Mouse (Mus musculus) cortical plate, adult 2 months (tissue): ENCODE measurements around the gene Ap1m1. TPM values are rescaled to one million over a fixed set of nuclear protein-coding genes. Genes with fewer than 3 reads are reported as not detected.

Experiments
- H3K27ac ChIP-seq: fragments of 200-500 bp; 2 replicates; pipeline ENCODE4 v1.5.1; 2012; ENCODE audit warnings: low read length, control low read depth, inconsistent platforms; ENCODE audit not compliant: insufficient read depth
- H3K4me1 ChIP-seq: fragments of 200-500 bp; 2 replicates; pipeline ENCODE4 v1.6.1; 2011; ENCODE audit warnings: low read length; ENCODE audit not compliant: control insufficient read depth, insufficient read depth
- H3K4me3 ChIP-seq: fragments of 200-500 bp; 2 replicates; pipeline ENCODE4 v1.5.1; 2011; ENCODE audit warnings: mild to moderate bottlenecking, low read length, control low read depth; ENCODE audit not compliant: insufficient read depth
- CTCF ChIP-seq: fragments of 200-500 bp; IDR thresholded peaks from 2 replicates; pipeline ENCODE4 v1.5.1; 2011; ENCODE audit warnings: mild to moderate bottlenecking, control low read depth, low read length; ENCODE audit not compliant: insufficient read depth; ENCODE audit errors: extremely low read depth
- POLR2A ChIP-seq: fragments of 200-500 bp; IDR thresholded peaks from 2 replicates; pipeline ENCODE4 v1.6.1; 2011; ENCODE audit warnings: mild to moderate bottlenecking, low read length, control low read depth; ENCODE audit not compliant: insufficient read depth; ENCODE audit errors: extremely low read depth
- polyA plus RNA-seq: library from polyadenylated mRNA; depleted of rRNA; stranded (reverse); fragments of >200 nt; gene quantifications from 2 replicates; pipeline ENCODE4 v1.2.3, GENCODE M21; 2012

Gene Ap1m1
- polyA plus RNA-seq, 1 experiment: 104 TPM

DNA sequence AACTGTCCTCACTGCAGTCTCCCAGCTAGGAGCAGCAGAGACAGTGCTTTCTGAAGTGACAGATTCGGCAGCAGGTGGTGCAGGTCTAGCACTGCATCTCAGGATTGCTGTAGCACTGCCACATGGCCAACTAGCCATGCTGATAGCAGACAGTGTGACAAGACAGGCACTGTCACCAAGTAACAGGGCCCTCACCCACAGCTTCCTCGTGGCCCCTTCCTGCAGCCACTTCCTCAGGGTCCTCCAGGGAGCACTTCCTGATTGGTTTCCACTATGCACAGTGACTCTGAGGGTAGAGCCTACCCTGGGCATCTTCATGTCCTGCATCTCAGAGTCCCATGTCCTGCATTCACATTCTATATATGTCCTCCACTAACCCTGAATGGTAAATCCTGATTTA, 4.8 kb downstream of the Ap1m1 start:
- Histone ChIP-seq H3K4me3 (no peak overlapping the region), H3K4me1 (peaks cover 6% of the 10 kb centered on the region; the same call in 1 of the 2 replicates), H3K27ac (no peak overlapping the region)
- TF ChIP-seq CTCF: no peak
- no peak for TF ChIP-seq POLR2A

DNA sequence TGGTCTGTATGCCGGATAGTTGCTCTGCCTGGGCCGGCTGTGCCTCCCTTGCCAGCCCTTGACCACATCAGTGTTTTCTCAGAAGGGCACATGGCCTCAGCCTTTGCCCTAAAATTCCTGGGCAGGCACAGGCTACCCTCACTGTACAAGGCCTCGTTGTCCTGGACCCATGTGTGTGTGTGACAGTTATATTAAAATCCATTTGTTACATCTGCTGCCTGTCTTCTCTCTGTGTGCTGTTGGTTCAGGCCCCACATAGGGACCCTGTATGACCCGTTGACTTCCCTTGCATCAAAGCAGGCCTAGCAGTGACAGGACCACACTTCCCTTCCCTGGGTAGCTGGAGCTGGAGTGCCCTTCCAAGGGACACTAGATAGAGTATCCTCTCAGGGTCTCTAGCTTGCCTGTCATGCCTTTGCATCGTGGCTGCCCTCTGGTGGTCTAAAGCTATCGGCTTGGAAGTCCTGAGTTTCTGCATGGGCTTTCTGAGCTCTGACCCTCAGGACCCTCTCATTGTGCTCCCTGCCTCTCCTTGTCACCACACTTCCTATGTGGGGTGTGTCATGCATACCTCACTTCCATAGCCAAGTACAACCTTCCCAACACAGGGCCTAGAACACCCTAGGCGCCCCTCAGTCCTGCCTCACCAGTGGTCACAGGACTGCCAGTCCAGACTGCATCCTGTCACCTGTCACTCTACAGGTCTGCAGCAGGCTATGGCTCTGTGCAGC, 17.5 kb downstream of the Ap1m1 start:
- peak; percentile 54 for TF ChIP-seq CTCF
- TF ChIP-seq POLR2A: no peak
- H3K4me1 ChIP-seq: no peaks in the 10 kb centered on the region
- H3K27ac ChIP-seq: no peak overlapping the region
- no peak overlapping the region for H3K4me3 ChIP-seq

DNA sequence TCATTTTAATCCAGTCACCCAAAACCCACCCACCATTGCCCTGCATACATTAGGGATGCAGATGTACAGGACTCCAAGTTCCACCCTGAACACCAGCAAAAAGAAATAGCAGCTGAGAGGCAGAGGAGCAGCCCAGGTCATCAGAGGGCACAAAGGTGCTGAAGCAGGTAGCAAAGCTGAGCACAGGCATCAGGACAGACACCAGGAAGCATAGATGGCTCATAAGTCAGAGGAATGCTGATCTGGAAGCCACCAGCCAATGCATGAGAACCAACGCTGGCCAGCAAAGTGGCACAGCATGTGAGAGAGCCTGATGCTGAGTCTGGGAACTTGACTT, 18.1 kb downstream of the Ap1m1 start:
- H3K4me1 ChIP-seq: no peaks in the 10 kb centered on the region
- H3K4me3 ChIP-seq: no peak overlapping the region
- H3K27ac ChIP-seq: no peak overlapping the region
- TF ChIP-seq POLR2A: no peak
- TF ChIP-seq CTCF: no peak

DNA sequence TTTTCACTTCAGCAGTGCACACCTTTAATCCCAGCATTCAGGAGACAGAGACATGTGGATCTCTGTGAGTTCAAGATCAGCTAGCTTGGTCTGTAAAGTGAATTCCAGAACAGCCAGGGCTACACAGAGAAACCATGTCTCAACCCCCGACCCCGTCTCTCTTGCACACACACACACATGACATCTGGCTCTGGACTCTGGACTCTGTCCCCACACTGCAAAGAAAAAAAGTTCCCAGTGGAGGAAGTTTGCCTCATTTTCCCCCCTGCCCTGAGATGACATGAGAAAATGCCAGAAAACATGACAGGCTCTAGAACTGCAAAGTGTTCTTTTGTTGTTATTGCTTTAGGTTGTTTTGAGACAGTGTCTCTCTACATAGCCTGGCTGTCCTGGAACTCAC, 20.0 kb downstream of the Ap1m1 start:
- H3K4me1 ChIP-seq: no peaks in the 10 kb centered on the region
- TF ChIP-seq CTCF: no peak
- no peak for TF ChIP-seq POLR2A
- no peak overlapping the region for H3K4me3 ChIP-seq
- H3K27ac ChIP-seq: no peak overlapping the region

GRCm38 (mm10) chr8:72260585-72260984, 20.8 kb downstream of the Ap1m1 start:
- no peak for TF ChIP-seq POLR2A
- TF ChIP-seq CTCF: no peak
- H3K4me1 ChIP-seq: no peaks in the 10 kb centered on the region
- H3K27ac ChIP-seq: no peak overlapping the region
- H3K4me3 ChIP-seq: no peak overlapping the region

- TF ChIP-seq POLR2A: no peak
- peak; percentile 71 for TF ChIP-seq CTCF
- Histone ChIP-seq H3K27ac (no peak overlapping the region), H3K4me1 (no peaks in the 10 kb centered on the region), H3K4me3 (no peak overlapping the region)
Observed at GRCm38 (mm10) chr8:72261019-72261418, 21.2 kb downstream of the Ap1m1 start.

DNA sequence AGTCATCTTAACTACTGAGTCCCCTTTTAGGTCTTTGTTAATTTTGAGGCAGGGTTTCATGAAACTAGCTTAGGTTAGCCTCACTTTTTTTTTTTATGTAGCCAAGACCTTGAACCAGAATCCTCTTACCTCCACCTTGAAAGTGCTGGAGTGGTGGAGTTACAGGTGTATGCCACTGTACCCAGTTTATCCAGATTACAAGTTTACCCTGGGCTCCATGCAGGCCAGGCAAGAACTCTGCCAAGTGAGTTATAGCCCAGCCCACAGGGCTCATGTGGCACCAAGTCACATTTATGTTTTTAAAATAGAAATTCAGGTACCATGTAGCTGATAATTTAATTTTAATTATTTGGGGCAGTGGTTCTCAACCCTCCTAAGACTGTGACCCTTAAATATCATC, 21.6 kb downstream of the Ap1m1 start:
- no peak for TF ChIP-seq CTCF
- no peak for TF ChIP-seq POLR2A
- H3K4me3 ChIP-seq: no peak overlapping the region
- no peaks in the 10 kb centered on the region for H3K4me1 ChIP-seq
- H3K27ac ChIP-seq: no peak overlapping the region

DNA sequence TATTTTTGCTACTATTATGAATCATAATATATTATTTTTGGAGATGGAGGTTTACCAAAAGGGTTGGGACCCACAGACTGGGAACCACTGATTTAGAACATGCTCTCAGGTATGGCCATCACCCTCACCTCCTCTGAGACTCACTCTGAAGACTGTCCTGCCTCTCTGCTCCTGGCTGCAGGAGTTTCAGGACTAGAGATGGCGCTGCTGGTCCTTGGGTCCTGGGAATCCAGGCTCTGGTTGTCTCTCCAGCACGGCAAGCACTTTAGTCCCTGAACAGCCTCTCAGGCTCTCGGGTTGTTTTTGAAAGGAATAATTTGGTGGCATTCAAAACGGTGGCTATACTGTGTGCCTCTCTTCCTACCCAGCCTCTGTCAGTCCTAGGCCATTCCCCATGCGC, 22.1 kb downstream of the Ap1m1 start:
- H3K4me3 ChIP-seq: no peak overlapping the region
- H3K27ac ChIP-seq: no peak overlapping the region
- TF ChIP-seq POLR2A (no peak), CTCF (peak; percentile 33; the same call in 1 of the 2 replicates)
- no peaks in the 10 kb centered on the region for H3K4me1 ChIP-seq

DNA sequence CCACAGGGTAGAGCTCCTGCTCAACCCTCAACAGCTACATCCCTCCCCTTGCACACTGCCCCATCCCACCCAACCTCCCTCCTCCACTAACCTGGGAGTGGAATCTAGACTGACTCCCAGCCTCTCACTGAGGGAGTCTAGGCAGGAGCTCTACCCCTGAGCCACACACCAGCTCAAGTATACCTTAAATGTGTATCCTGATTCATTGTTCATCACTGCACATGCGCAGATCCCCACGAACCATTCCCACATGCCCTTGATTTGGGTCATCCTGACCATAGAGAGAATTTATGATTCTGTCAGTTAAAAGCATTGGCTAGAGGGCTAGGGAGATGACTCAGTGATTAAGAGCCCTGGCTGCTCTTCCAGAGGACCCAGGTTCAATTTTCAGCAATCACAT, 22.9 kb downstream of the Ap1m1 start:
- no peak overlapping the region for H3K27ac ChIP-seq
- no peak for TF ChIP-seq POLR2A
- TF ChIP-seq CTCF: no peak
- no peaks in the 10 kb centered on the region for H3K4me1 ChIP-seq
- no peak overlapping the region for H3K4me3 ChIP-seq

DNA sequence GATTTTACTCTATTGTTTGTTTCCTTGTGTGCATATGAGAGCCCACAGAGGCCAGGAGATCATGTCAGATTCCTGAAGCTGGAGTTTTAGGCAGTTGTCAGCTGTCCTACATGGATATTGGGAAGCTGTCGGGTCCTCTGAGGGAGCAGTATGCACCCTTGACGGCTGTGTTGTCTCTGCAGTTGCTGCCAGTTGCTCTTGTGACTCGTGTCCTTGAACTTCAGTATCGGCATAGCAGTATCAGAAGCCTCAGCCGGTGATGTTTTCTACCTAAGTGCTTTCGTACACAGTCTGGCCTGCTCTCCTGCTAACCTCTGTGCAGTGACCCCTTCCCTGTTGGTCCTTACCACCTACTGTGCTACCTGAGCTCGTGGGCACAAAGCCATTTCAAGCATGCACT, 23.6 kb downstream of the Ap1m1 start:
- Histone ChIP-seq H3K4me3 (no peak overlapping the region), H3K27ac (no peak overlapping the region), H3K4me1 (no peaks in the 10 kb centered on the region)
- TF ChIP-seq POLR2A (no peak), CTCF (no peak)

GRCm38 (mm10) chr8:72265342-72265741, 25.5 kb downstream of the Ap1m1 start:
- Histone ChIP-seq H3K4me3 (no peak overlapping the region), H3K27ac (no peak overlapping the region), H3K4me1 (no peaks in the 10 kb centered on the region)
- TF ChIP-seq POLR2A (no peak), CTCF (no peak)
